Mouse (Mus musculus) MEL (cell line): ENCODE measurements around the gene Pknox2. TPM values are rescaled to one million over a fixed set of nuclear protein-coding genes. Genes with fewer than 3 reads are reported as not detected.
A peak's percentile ranks its signal among the peaks of the same experiment; 100 is the strongest.

Source experiments
- DNase-seq: peaks from one replicate; pipeline ENCODE4 v3.0.0; 2011; ENCODE audit warnings: low read depth, low spot score
- H3K27ac ChIP-seq: 2 replicates; pipeline ENCODE4 v1.5.1; 2012; ENCODE audit warnings: low read depth, mild to moderate bottlenecking, control low read depth, low read length, moderate library complexity; ENCODE audit not compliant: control insufficient read depth
- H3K27me3 ChIP-seq, 2 experiments: fragments of 150-350 bp in 1 of 2; sonication (generic) in 1 of 2; 2 replicates each; pipeline ENCODE4 v1.6.1; 2012; ENCODE audit warnings: low read length in 2 of 2, mild to moderate bottlenecking in 2 of 2, improper control_type of control experiment in 1 of 2, moderate library complexity in 1 of 2; ENCODE audit not compliant: insufficient read depth in 2 of 2, control insufficient read depth in 1 of 2
- H3K36me3 ChIP-seq, 2 experiments: 2 replicates each; pipeline ENCODE4 v1.6.1; 2012 to 2014; ENCODE audit warnings: low read length in 2 of 2, improper control_type of control experiment in 1 of 2, inconsistent platforms in 1 of 2, mild to moderate bottlenecking in 1 of 2; ENCODE audit not compliant: insufficient read depth in 2 of 2, control insufficient read depth in 1 of 2
- H3K4me1 ChIP-seq, 2 experiments: fragments of 150-350 bp in 1 of 2; sonication (generic) in 1 of 2; 2 replicates each; pipeline ENCODE4 v1.6.1; 2012; ENCODE audit warnings: low read length in 2 of 2, improper control_type of control experiment in 1 of 2, mild to moderate bottlenecking in 1 of 2; ENCODE audit not compliant: insufficient read depth in 2 of 2, control insufficient read depth in 1 of 2
- H3K4me3 ChIP-seq, 2 experiments: fragments of 150-350 bp in 1 of 2; sonication (generic) in 1 of 2; 2 replicates each; pipeline ENCODE4 v1.5.1; 2012; ENCODE audit warnings: low read depth in 2 of 2, low read length in 2 of 2, mild to moderate bottlenecking in 2 of 2, moderate library complexity in 2 of 2, control low read depth in 1 of 2, improper control_type of control experiment in 1 of 2; ENCODE audit not compliant: control insufficient read depth in 1 of 2, insufficient read depth in 1 of 2
- H3K79me2 ChIP-seq: 2 replicates; pipeline ENCODE4 v1.6.1; 2012; ENCODE audit warnings: mild to moderate bottlenecking, low read length, moderate library complexity; ENCODE audit not compliant: control insufficient read depth, poor library complexity, insufficient read depth
- H3K9ac ChIP-seq: 2 replicates; pipeline ENCODE4 v1.6.1; 2012; ENCODE audit warnings: low read depth, mild to moderate bottlenecking, control low read depth, low read length, moderate library complexity; ENCODE audit not compliant: control insufficient read depth, poor library complexity, severe bottlenecking
- H3K9me3 ChIP-seq: fragments of 150-350 bp; sonication (generic); replicated peaks from 2 replicates; pipeline ENCODE4 v1.6.1; 2012; ENCODE audit warnings: mild to moderate bottlenecking, low read length, improper control_type of control experiment, moderate library complexity; ENCODE audit not compliant: insufficient read depth
- CHD2 ChIP-seq: IDR thresholded peaks from 2 replicates; pipeline ENCODE4 v1.6.1; 2011; ENCODE audit warnings: low read length, improper control_type of control experiment
- ELF1 ChIP-seq: IDR thresholded peaks from 2 replicates; pipeline ENCODE4 v1.6.1; 2014; ENCODE audit warnings: low read depth, mild to moderate bottlenecking, inconsistent platforms, low read length, improper control_type of control experiment, moderate library complexity
- ETS1 ChIP-seq: IDR thresholded peaks from 2 replicates; pipeline ENCODE4 v1.6.1; 2012; ENCODE audit warnings: low read depth, mild to moderate bottlenecking, inconsistent platforms, low read length, improper control_type of control experiment, moderate library complexity
- GABPA ChIP-seq: IDR thresholded peaks from 2 replicates; pipeline ENCODE4 v1.6.1; 2012; ENCODE audit warnings: low read depth, mild to moderate bottlenecking, inconsistent platforms, low read length, improper control_type of control experiment, moderate library complexity
- GATA1 ChIP-seq: IDR thresholded peaks from 2 replicates; pipeline ENCODE4 v1.6.1; 2011; ENCODE audit warnings: low read depth, low read length, improper control_type of control experiment
- KAT2A ChIP-seq: conservative IDR thresholded peaks from 2 replicates; pipeline ENCODE4 v1.6.1; 2012; ENCODE audit warnings: low read depth, low read length, improper control_type of control experiment, inconsistent platforms
- MAZ ChIP-seq: IDR thresholded peaks from 2 replicates; pipeline ENCODE4 v1.6.1; 2012; ENCODE audit warnings: low read depth, mild to moderate bottlenecking, inconsistent platforms, low read length, improper control_type of control experiment
- MYC ChIP-seq: IDR thresholded peaks from 2 replicates; pipeline ENCODE4 v1.6.1; 2011; ENCODE audit warnings: low read depth, mild to moderate bottlenecking, low read length, improper control_type of control experiment, moderate library complexity
- NELFE ChIP-seq: IDR thresholded peaks from 2 replicates; pipeline ENCODE4 v1.6.1; 2011; ENCODE audit warnings: low read depth, low read length, improper control_type of control experiment
- NRF1 ChIP-seq: IDR thresholded peaks from 2 replicates; pipeline ENCODE4 v1.6.1; 2014; ENCODE audit warnings: low read depth, mild to moderate bottlenecking, inconsistent platforms, low read length, improper control_type of control experiment, moderate library complexity; ENCODE audit not compliant: poor library complexity, insufficient read depth, severe bottlenecking
- POLR2A ChIP-seq, 2 experiments: IDR thresholded peaks; 2 replicates each; pipeline ENCODE4 v1.6.1; 2011 to 2012; ENCODE audit warnings: low read length in 2 of 2, mild to moderate bottlenecking in 2 of 2, control low read depth in 1 of 2, improper control_type of control experiment in 1 of 2, low read depth in 1 of 2, moderate library complexity in 1 of 2; ENCODE audit not compliant: control insufficient read depth in 1 of 2, insufficient read depth in 1 of 2, poor library complexity in 1 of 2
- POLR2AphosphoS2 ChIP-seq: IDR thresholded peaks from 2 replicates; pipeline ENCODE4 v1.6.1; 2011; ENCODE audit warnings: low read length, improper control_type of control experiment
- TAL1 ChIP-seq: IDR thresholded peaks from 2 replicates; pipeline ENCODE4 v1.6.1; 2012; ENCODE audit warnings: mild to moderate bottlenecking, inconsistent platforms, low read length, moderate library complexity, mixed read lengths
- TCF12 ChIP-seq: IDR thresholded peaks from 2 replicates; pipeline ENCODE4 v1.6.1; 2014; ENCODE audit warnings: low read depth, mild to moderate bottlenecking, inconsistent platforms, low read length, improper control_type of control experiment, moderate library complexity
- UBTF ChIP-seq: IDR thresholded peaks from 2 replicates; pipeline ENCODE4 v1.6.1; 2012; ENCODE audit warnings: low read depth, mild to moderate bottlenecking, inconsistent platforms, low read length, improper control_type of control experiment, moderate library complexity, borderline replicate concordance; ENCODE audit not compliant: insufficient read depth
- ZC3H11A ChIP-seq: IDR thresholded peaks from 2 replicates; pipeline ENCODE4 v1.6.1; 2012; ENCODE audit warnings: low read depth, mild to moderate bottlenecking, inconsistent platforms, low read length, improper control_type of control experiment
- ZNF384 ChIP-seq: IDR thresholded peaks from 2 replicates; pipeline ENCODE4 v1.6.1; 2012; ENCODE audit warnings: low read depth, mild to moderate bottlenecking, inconsistent platforms, low read length, improper control_type of control experiment
- polyA plus RNA-seq, 2 experiments: library from polyadenylated mRNA; stranded (reverse) in 1 of 2; unstranded in 1 of 2; fragments of >175 nt in 1 of 2; fragments of >200 nt in 1 of 2; gene quantifications; 2 replicates each; pipeline versions ENCODE4 v1.2.1 to v1.2.4; 2012; ENCODE audit warnings: low replicate concordance in 2 of 2, low read depth in 1 of 2; ENCODE audit not compliant: insufficient read length in 2 of 2, insufficient read depth in 1 of 2, missing spikeins in 1 of 2
- total RNA-seq: library from RNA; depleted of rRNA; stranded (reverse); fragments of 300-350 nt; gene quantifications from 2 replicates; pipeline ENCODE4 v1.2.3, GENCODE M21; 2012

Gene Pknox2
- total and polyA plus RNA-seq, 3 experiments = not detected

GRCm38 (mm10) chr9:36858677-36859076 is 288.5 kb downstream of the Pknox2 start:
- no peak overlapping the region for H3K9ac ChIP-seq
- peaks cover 5 to 6% of the 10 kb centered on the region in 2 experiments for H3K27me3 ChIP-seq
- TF ChIP-seq NRF1 (no peak), ZNF384 (no peak), GABPA (no peak), MYC (no peak), NELFE (no peak), UBTF (no peak), GATA1 (no peak)
- H3K9me3 ChIP-seq = no peaks in the 10 kb centered on the region
- no peak for DNase-seq
- no peak overlapping the region for H3K4me3 ChIP-seq
- no peaks in the 10 kb centered on the region for H3K79me2 ChIP-seq
- H3K27ac ChIP-seq = no peak overlapping the region
- no peaks in the 10 kb centered on the region for H3K36me3 ChIP-seq
- no peaks in the 10 kb centered on the region for H3K4me1 ChIP-seq

- H3K79me2 ChIP-seq = no peaks in the 10 kb centered on the region
- peak; percentile 23; the same call in 1 of the 2 replicates for TF ChIP-seq GATA1
- TF ChIP-seq POLR2AphosphoS2 = no peak
- H3K4me3 ChIP-seq = no peak overlapping the region
- H3K9ac ChIP-seq = no peak overlapping the region
- H3K9me3 ChIP-seq = no peaks in the 10 kb centered on the region
- H3K27me3 ChIP-seq = peaks cover 6 to 7% of the 10 kb centered on the region in 2 experiments
- no peaks in the 10 kb centered on the region for H3K4me1 ChIP-seq
- no peaks in the 10 kb centered on the region for H3K36me3 ChIP-seq
- peak; percentile 5 for DNase-seq
- H3K27ac ChIP-seq = no peak overlapping the region
These were observed 289.6 kb downstream of the Pknox2 start for GRCm38 (mm10) chr9:36857476-36858117.

- Histone ChIP-seq H3K79me2 (no peaks in the 10 kb centered on the region), H3K4me1 (no peaks in the 10 kb centered on the region), H3K36me3 (no peaks in the 10 kb centered on the region)
- TF ChIP-seq ETS1 = no peak
- TF ChIP-seq NRF1 = no peak
- no peak for TF ChIP-seq MAZ
- no peak for TF ChIP-seq POLR2A (IDR thresholded peaks at IDR 0.05; ENCODE audit: control insufficient read depth in 1 of 2, insufficient read depth in 1 of 2, low read depth in 1 of 2, low read length in 2 of 2, poor library complexity in 1 of 2)
- no peak for TF ChIP-seq CHD2
- TF ChIP-seq TAL1 = no peak
- TF ChIP-seq NELFE = no peak
- no peak for TF ChIP-seq ZC3H11A
- no peak for TF ChIP-seq KAT2A
- no peak for TF ChIP-seq POLR2AphosphoS2
- no peak for TF ChIP-seq TCF12
- no peak for TF ChIP-seq GABPA
- TF ChIP-seq ELF1 = no peak
- TF ChIP-seq, all 39 proteins: peak for 0
- peaks cover 0 to 7% of the 10 kb centered on the region in 2 experiments; a peak in 3 of 4 replicates for H3K27me3 ChIP-seq
- H3K27ac ChIP-seq = no peak overlapping the region
- H3K4me3 ChIP-seq = no peak overlapping the region
- no peak overlapping the region for H3K9ac ChIP-seq
- H3K9me3 ChIP-seq = no peaks in the 10 kb centered on the region
- no peak for DNase-seq
These were observed 290.9 kb downstream of the Pknox2 start for GRCm38 (mm10) chr9:36856351-36856750.
